Mouse (Mus musculus) bone marrow macrophage, adult 2 months (primary cell): ENCODE measurements around the gene Sgsm3.

Experiments
- CTCF ChIP-seq: IDR thresholded peaks from 2 replicates; pipeline ENCODE4 v1.5.1; 2012; ENCODE audit warnings: low read depth, mild to moderate bottlenecking, low read length, moderate library complexity
- POLR2A ChIP-seq: IDR thresholded peaks from 2 replicates; pipeline ENCODE4 v1.6.1; 2012; ENCODE audit warnings: mild to moderate bottlenecking, low read depth, low read length, borderline replicate concordance

- no peak for TF ChIP-seq POLR2A
- no peak for TF ChIP-seq CTCF
These were observed 77.9 kb downstream of the Sgsm3 start for GRCm38 (mm10) chr15:81055488-81055887.
